Mouse (Mus musculus) WW6 (cell line): ENCODE results near the gene Ggt6.
"Not testable (repeated sequence)": the region's sequence is repeated elsewhere in the genome, so short reads cannot be mapped to it uniquely, and the experiment has no call there.

ENCODE experiments used
- DNase-seq: peaks from one replicate; pipeline ENCODE4 v3.0.0-alpha.2; 2013; ENCODE audit warnings: low read depth, low spot score

Ggt6 gene

GRCm38 (mm10) chr11:72410521-72411092 lies 24.7 kb upstream of the Ggt6 start:
- no peak for DNase-seq

- DNase-seq, result peak; percentile 87
Observed at GRCm38 (mm10) chr11:72411093-72411921, 24.0 kb upstream of the Ggt6 start, which contains the start of gene Smtnl2. TSS of gene Smtnl2 (minus strand) at chr11:72411713.

GRCm38 (mm10) chr11:72411945-72412344 lies 23.4 kb upstream of the Ggt6 start:
- no peak for DNase-seq

GRCm38 (mm10) chr11:72413016-72413415 lies 22.3 kb upstream of the Ggt6 start:
- DNase-seq, result no peak

GRCm38 (mm10) chr11:72413601-72414190 lies 21.6 kb upstream of the Ggt6 start:
- DNase-seq, result no peak

- DNase-seq, result no peak
Observed at GRCm38 (mm10) chr11:72415155-72415554, 20.2 kb upstream of the Ggt6 start.

- DNase-seq, result no peak
Observed at GRCm38 (mm10) chr11:72416666-72417065, 18.7 kb upstream of the Ggt6 start.

GRCm38 (mm10) chr11:72417376-72417775 lies 17.9 kb upstream of the Ggt6 start:
- DNase-seq, result no peak

GRCm38 (mm10) chr11:72418227-72418626 lies 17.1 kb upstream of the Ggt6 start:
- no peak for DNase-seq

GRCm38 (mm10) chr11:72419006-72419405 lies 16.3 kb upstream of the Ggt6 start:
- no peak for DNase-seq

- DNase-seq, result peak; percentile 80
Observed at GRCm38 (mm10) chr11:72420460-72421122, 14.7 kb upstream of the Ggt6 start.

- no peak for DNase-seq
Observed at GRCm38 (mm10) chr11:72421518-72422278, 13.6 kb upstream of the Ggt6 start.

- DNase-seq, result no peak
Observed at GRCm38 (mm10) chr11:72423686-72424085, 11.6 kb upstream of the Ggt6 start.

GRCm38 (mm10) chr11:72425201-72425600 lies 10.1 kb upstream of the Ggt6 start:
- no peak for DNase-seq

GRCm38 (mm10) chr11:72426884-72427283 lies 8.4 kb upstream of the Ggt6 start:
- no peak for DNase-seq

- peak; percentile 70 for DNase-seq
Observed at GRCm38 (mm10) chr11:72428694-72429093, 6.6 kb upstream of the Ggt6 start.

GRCm38 (mm10) chr11:72429288-72429690 lies 6.0 kb upstream of the Ggt6 start:
- DNase-seq, result peak; percentile 78

GRCm38 (mm10) chr11:72430311-72431068 lies 4.8 kb upstream of the Ggt6 start:
- not testable (repeated sequence) for DNase-seq

- DNase-seq, result no peak
Observed at GRCm38 (mm10) chr11:72435694-72436045, 344 bp downstream of the Ggt6 start.

- no peak for DNase-seq
Observed at GRCm38 (mm10) chr11:72436271-72436670, 945 bp downstream of the Ggt6 start.
